Mouse (Mus musculus) stomach, embryonic 14.5 days (tissue): Measurements from ENCODE around the gene Ier3. TPM values are rescaled to one million over a fixed set of nuclear protein-coding genes. Genes with fewer than 3 reads are reported as not detected.

ENCODE experiments used
- ATAC-seq: fragments of 200-750 bp; cut with Nextera tagmentation; 2 replicates; pipeline ENCODE4 v1.8.0; 2017; ENCODE audit warnings: low read depth, moderate TSS enrichment; ENCODE audit not compliant: insufficient number of reproducible peaks, insufficient read depth, low FRiP score
- H3K27ac ChIP-seq: fragments of 300-500 bp; sonication (generic); 2 replicates; pipeline ENCODE4 v1.5.1; 2014; ENCODE audit warnings: mild to moderate bottlenecking, low read length, moderate library complexity, mixed read lengths
- H3K27me3 ChIP-seq: fragments of 300-500 bp; sonication (generic); 2 replicates; pipeline ENCODE4 v1.6.1; 2014; ENCODE audit warnings: low read length, control low read depth, mixed read lengths; ENCODE audit not compliant: control insufficient read depth, insufficient read depth
- H3K36me3 ChIP-seq: fragments of 300-500 bp; sonication (generic); 2 replicates; pipeline ENCODE4 v1.6.1; 2014; ENCODE audit warnings: mild to moderate bottlenecking, control low read depth, low read length, moderate library complexity, mixed read lengths; ENCODE audit not compliant: control insufficient read depth, insufficient read depth
- H3K4me1 ChIP-seq: fragments of 300-500 bp; sonication (generic); 2 replicates; pipeline ENCODE4 v1.6.1; 2014; ENCODE audit warnings: low read length, control low read depth, mixed read lengths; ENCODE audit not compliant: control insufficient read depth, insufficient read depth
- H3K4me2 ChIP-seq: fragments of 300-500 bp; sonication (generic); replicated peaks from 2 replicates; pipeline ENCODE4 v1.6.1; 2014; ENCODE audit warnings: low read depth, low read length, control low read depth
- H3K4me3 ChIP-seq: fragments of 300-500 bp; sonication (generic); 2 replicates; pipeline ENCODE4 v1.5.1; 2014; ENCODE audit warnings: low read depth, low read length, control low read depth
- H3K9ac ChIP-seq: fragments of 300-500 bp; sonication (generic); replicated peaks from 2 replicates; pipeline ENCODE4 v1.6.1; 2014; ENCODE audit warnings: low read depth, mild to moderate bottlenecking, control low read depth, low read length, moderate library complexity, mixed read lengths
- H3K9me3 ChIP-seq: fragments of 300-500 bp; sonication (generic); 2 replicates; pipeline ENCODE4 v1.6.1; 2016; ENCODE audit warnings: low read depth, low read length, control low read depth; ENCODE audit not compliant: control insufficient read depth
- WGBS: fragments of 180-500 bp; shearing (Covaris S2); extraction: QIAGEN DNeasy Blood & Tissue Kit; methylation state at CpG from one replicate; pipeline ENCODE4 v1.1.7; 2014; 5-methylcytosine and 5-hydroxymethylcytosine counted together
- microRNA-seq: library from miRNA; unstranded; fragments of <30 nt; microRNA quantifications from one replicate; pipeline ENCODE4, GENCODE M21; 2016
- polyA plus RNA-seq: library from polyadenylated mRNA; unstranded; fragments of >200 nt; fragmentation: Nextera tagmentation; extraction: Ambion mirVana; gene quantifications from 2 replicates; pipeline ENCODE4 v1.2.1, GENCODE M21; 2014

Ier3 gene
- polyA plus RNA-seq, 1 experiment from 2014 or later: 3.7 TPM

GRCm38 (mm10) chr17:35868961-35869345 lies 47.5 kb downstream of the Ier3 start:
- Histone ChIP-seq H3K27me3 (no peaks in the 10 kb centered on the region), H3K4me3 (peak overlapping the region; percentile 63), H3K4me2 (peak overlapping the region; percentile 92), H3K4me1 (peaks cover 43% of the 10 kb centered on the region; the same call in 1 of the 2 replicates), H3K9ac (peak overlapping the region; percentile 74), H3K27ac (peak overlapping the region; percentile 85), H3K36me3 (no peaks in the 10 kb centered on the region), H3K9me3 (no peaks in the 10 kb centered on the region)
- no peak for ATAC-seq
- 4% methylated on average over 7 of the region's 7 CpGs for WGBS

- H3K9ac ChIP-seq: peak overlapping the region; percentile 74; the same call in 1 of the 2 replicates
- H3K36me3 ChIP-seq: no peaks in the 10 kb centered on the region
- H3K27ac ChIP-seq: peak overlapping the region; percentile 85
- peak overlapping the region; percentile 92 for H3K4me2 ChIP-seq
- ATAC-seq: 0 out of 2 replicates have a peak, but pooled peaks have one; percentile 15
- peak overlapping the region; percentile 63 for H3K4me3 ChIP-seq
- no peaks in the 10 kb centered on the region for H3K27me3 ChIP-seq
- 1% methylated on average over 7 of the region's 7 CpGs for WGBS
- H3K9me3 ChIP-seq: no peaks in the 10 kb centered on the region
- H3K4me1 ChIP-seq: peaks cover 42% of the 10 kb centered on the region; the same call in 1 of the 2 replicates
Observed at GRCm38 (mm10) chr17:35869346-35870067, 48.0 kb downstream of the Ier3 start.

GRCm38 (mm10) chr17:35870151-35870883 lies 48.8 kb downstream of the Ier3 start:
- H3K27ac ChIP-seq: peak overlapping the region; percentile 85
- peaks cover 5% of the 10 kb centered on the region; the same call in 1 of the 2 replicates for H3K36me3 ChIP-seq
- H3K4me3 ChIP-seq: peak overlapping the region; percentile 63
- 42% methylated on average over 9 of the region's 9 CpGs for WGBS
- H3K9ac ChIP-seq: no peak overlapping the region; the same call in 1 of the 2 replicates
- no peak for ATAC-seq
- peaks cover 36% of the 10 kb centered on the region; the same call in 1 of the 2 replicates for H3K4me1 ChIP-seq
- H3K4me2 ChIP-seq: peak overlapping the region; percentile 92
- no peaks in the 10 kb centered on the region for H3K27me3 ChIP-seq
- no peaks in the 10 kb centered on the region for H3K9me3 ChIP-seq

- ATAC-seq: no peak
- peaks cover 8% of the 10 kb centered on the region; the same call in 1 of the 2 replicates for H3K36me3 ChIP-seq
- H3K4me3 ChIP-seq: peak overlapping the region; percentile 63; the same call in 1 of the 2 replicates
- H3K9ac ChIP-seq: no peak overlapping the region
- no peaks in the 10 kb centered on the region for H3K9me3 ChIP-seq
- H3K27me3 ChIP-seq: no peaks in the 10 kb centered on the region
- H3K4me1 ChIP-seq: peaks cover 36% of the 10 kb centered on the region; the same call in 1 of the 2 replicates
- H3K4me2 ChIP-seq: peak overlapping the region; percentile 92; the same call in 1 of the 2 replicates
- peak overlapping the region; percentile 85; the same call in 1 of the 2 replicates for H3K27ac ChIP-seq
- 68% methylated on average over 8 of the region's 8 CpGs for WGBS
Observed at GRCm38 (mm10) chr17:35870884-35871696, 49.6 kb downstream of the Ier3 start.

Small RNAs within 50 kb of the gene (microRNA-seq; reads per million reads assigned to microRNA genes)
- gene Gm28033: not detected

Other genes starting within 250 kb of the Ier3 start
- 20.2 and 25.2 TPM in 2 replicates for gene Sfta2, start 220.1 kb upstream of the Ier3 start, polyA plus RNA-seq
- gene Gm9573, start 195.0 kb upstream of the Ier3 start, polyA plus RNA-seq: not detected in 2 replicates
- 13.2 and 13.4 TPM in 2 replicates for gene Mucl3, start 178.0 kb upstream of the Ier3 start, polyA plus RNA-seq
- 14.0 and 18.7 TPM in 2 replicates for gene Vars2, start 154.1 kb upstream of the Ier3 start, polyA plus RNA-seq
- 40.1 and 42.7 TPM in 2 replicates for gene Gtf2h4, start 147.9 kb upstream of the Ier3 start, polyA plus RNA-seq
- 50.4 and 50.6 TPM in 2 replicates for gene Ddr1, start 117.1 kb upstream of the Ier3 start, polyA plus RNA-seq
- 42.8 and 44.2 TPM in 2 replicates for gene Flot1, start 1.5 kb downstream of the Ier3 start, polyA plus RNA-seq
- 932 and 983 TPM in 2 replicates for gene Tubb5, start 16.6 kb downstream of the Ier3 start, polyA plus RNA-seq
- gene Mdc1, start 19.8 kb downstream of the Ier3 start, polyA plus RNA-seq: 18.7 and 19.2 TPM in 2 replicates
- 65.3 and 67.1 TPM in 2 replicates for gene Nrm, start 39.6 kb downstream of the Ier3 start, polyA plus RNA-seq
- gene Ppp1r18, start 43.9 kb downstream of the Ier3 start, polyA plus RNA-seq: 18.8 and 20.1 TPM in 2 replicates
- 34.0 and 38.0 TPM in 2 replicates for gene Dhx16, start 58.1 kb downstream of the Ier3 start, polyA plus RNA-seq
- 26.7 and 29.8 TPM in 2 replicates for gene 2310061I04Rik, start 75.7 kb downstream of the Ier3 start, polyA plus RNA-seq
- 84.1 and 98.6 TPM in 2 replicates for gene Atat1, start 88.4 kb downstream of the Ier3 start, polyA plus RNA-seq
- gene Mrps18b, start 94.7 kb downstream of the Ier3 start, polyA plus RNA-seq: 72.2 and 83.6 TPM in 2 replicates
- 32.6 and 35.4 TPM in 2 replicates for gene Ppp1r10, start 94.8 kb downstream of the Ier3 start, polyA plus RNA-seq
- 88.0 and 92.7 TPM in 2 replicates for gene Abcf1, start 148.1 kb downstream of the Ier3 start, polyA plus RNA-seq
- gene Gnl1, start 158.2 kb downstream of the Ier3 start, polyA plus RNA-seq: 37.6 and 39.4 TPM in 2 replicates
- 26.9 and 30.6 TPM in 2 replicates for gene Prr3, start 158.6 kb downstream of the Ier3 start, polyA plus RNA-seq
- 3.3 and 5.3 TPM in 2 replicates for gene H2-T24, start 198.9 kb downstream of the Ier3 start, polyA plus RNA-seq
- 8.4 and 10.6 TPM in 2 replicates for gene H2-T23, start 211.2 kb downstream of the Ier3 start, polyA plus RNA-seq
- gene H2-T22, start 221.1 kb downstream of the Ier3 start, polyA plus RNA-seq: 19.3 and 21.8 TPM in 2 replicates
- gene Gm6034, start 221.3 kb downstream of the Ier3 start, polyA plus RNA-seq: not detected in 2 replicates
- not detected in 2 replicates for gene Gm11127, start 236.7 kb downstream of the Ier3 start, polyA plus RNA-seq